Mouse (Mus musculus) hindbrain, embryonic 11.5 days (tissue): Measurements from ENCODE around the gene Olfr543. TPM values are rescaled to one million over a fixed set of nuclear protein-coding genes. Genes with fewer than 3 reads are reported as not detected.

Source experiments
- ATAC-seq: fragments of 200-750 bp; cut with Nextera tagmentation; 2 replicates; pipeline ENCODE4 v1.8.0; 2017; ENCODE audit warnings: mild to moderate bottlenecking, moderate TSS enrichment, moderate library complexity; ENCODE audit not compliant: low FRiP score
- DNase-seq: peaks from one replicate; pipeline ENCODE4 v3.0.0-alpha.2; 2015; ENCODE audit warnings: low spot score
- H3K27ac ChIP-seq: fragments of 300-500 bp; sonication (generic); 2 replicates; pipeline ENCODE4 v1.5.1; 2014; ENCODE audit warnings: mild to moderate bottlenecking, low read depth, low read length
- H3K27me3 ChIP-seq: fragments of 300-500 bp; sonication (generic); 2 replicates; pipeline ENCODE4 v1.6.1; 2014; ENCODE audit warnings: mild to moderate bottlenecking, low read length, moderate library complexity, mixed read lengths; ENCODE audit not compliant: control insufficient read depth, insufficient read depth
- H3K36me3 ChIP-seq: fragments of 300-500 bp; sonication (generic); 2 replicates; pipeline ENCODE4 v1.6.1; 2014; ENCODE audit warnings: mild to moderate bottlenecking, low read length, moderate library complexity, mixed read lengths; ENCODE audit not compliant: control insufficient read depth, insufficient read depth
- H3K4me1 ChIP-seq: fragments of 300-500 bp; sonication (generic); replicated peaks from 2 replicates; pipeline ENCODE4 v1.6.1; 2014; ENCODE audit warnings: low read length, mixed read lengths; ENCODE audit not compliant: control insufficient read depth, insufficient read depth
- H3K4me2 ChIP-seq: fragments of 300-500 bp; sonication (generic); replicated peaks from 2 replicates; pipeline ENCODE4 v1.6.1; 2014; ENCODE audit warnings: mild to moderate bottlenecking, low read depth, low read length
- H3K4me3 ChIP-seq: fragments of 300-500 bp; sonication (generic); 2 replicates; pipeline ENCODE4 v1.5.1; 2014; ENCODE audit warnings: low read depth, low read length
- H3K9ac ChIP-seq: fragments of 300-500 bp; sonication (generic); 2 replicates; pipeline ENCODE4 v1.6.1; 2014; ENCODE audit warnings: low read depth, low read length
- H3K9me3 ChIP-seq: fragments of 300-500 bp; sonication (generic); 2 replicates; pipeline ENCODE4 v1.6.1; 2016; ENCODE audit warnings: low read length; ENCODE audit not compliant: control insufficient read depth
- WGBS: fragments of 180-500 bp; shearing (Covaris S2); extraction: QIAGEN DNeasy Blood & Tissue Kit; methylation state at CpG from one replicate; pipeline ENCODE4 v1.1.7; 2014; 5-methylcytosine and 5-hydroxymethylcytosine counted together
- polyA plus RNA-seq: library from polyadenylated mRNA; unstranded; fragments of >200 nt; fragmentation: Nextera tagmentation; extraction: Ambion mirVana; gene quantifications from 2 replicates; pipeline ENCODE4 v1.2.1, GENCODE M21; 2014

Gene Olfr543
- polyA plus RNA-seq: 0.31 and 1.1 TPM in 2 replicates

GRCm38 (mm10) chr7:102481579-102481978, at the start of gene Olfr543:
Gene Olfr543, minus strand, starts transcription at chr7:102481679.
- DNase-seq (no peak), ATAC-seq (no peak)
- Histone ChIP-seq H3K36me3 (no peaks in the 10 kb centered on the region), H3K27me3 (no peaks in the 10 kb centered on the region), H3K4me3 (no peak within 1 kb of the TSS), H3K27ac (no peak within 1 kb of the TSS), H3K4me2 (no peak within 1 kb of the TSS), H3K9me3 (no peaks in the 10 kb centered on the region), H3K4me1 (no peaks in the 10 kb centered on the region), H3K9ac (no peak within 1 kb of the TSS)
- 96% methylated on average over 4 of the region's 4 CpGs for WGBS

- Histone ChIP-seq H3K4me1 (no peaks in the 10 kb centered on the region), H3K27me3 (no peaks in the 10 kb centered on the region), H3K27ac (no peak overlapping the region), H3K9me3 (no peaks in the 10 kb centered on the region), H3K4me3 (no peak overlapping the region), H3K9ac (no peak overlapping the region), H3K36me3 (no peaks in the 10 kb centered on the region), H3K4me2 (no peak overlapping the region)
- DNase-seq (no peak), ATAC-seq (no peak)
- 95% methylated on average over 1 of the region's 1 CpGs for WGBS
These were observed 47.6 kb upstream of the Olfr543 start for GRCm38 (mm10) chr7:102529052-102529451.

- Histone ChIP-seq H3K27me3 (0 out of 2 replicates have a peak, but pooled peaks cover 4% of the 10 kb centered on the region), H3K4me3 (no peak overlapping the region), H3K4me1 (no peaks in the 10 kb centered on the region), H3K4me2 (no peak overlapping the region), H3K36me3 (no peaks in the 10 kb centered on the region), H3K9me3 (no peaks in the 10 kb centered on the region), H3K27ac (no peak overlapping the region), H3K9ac (no peak overlapping the region)
- WGBS: 86% methylated on average over 2 of the region's 2 CpGs
- no peak for ATAC-seq
- no peak for DNase-seq
These were observed 35.5 kb upstream of the Olfr543 start for GRCm38 (mm10) chr7:102517051-102517335.

- no peak overlapping the region for H3K9ac ChIP-seq
- no peak for ATAC-seq
- no peak overlapping the region for H3K4me2 ChIP-seq
- H3K9me3 ChIP-seq: no peaks in the 10 kb centered on the region
- no peak overlapping the region for H3K27ac ChIP-seq
- no peaks in the 10 kb centered on the region for H3K4me1 ChIP-seq
- DNase-seq: no peak
- WGBS: 83% methylated on average over 10 of the region's 10 CpGs
- 0 out of 2 replicates have a peak, but pooled peaks cover 4% of the 10 kb centered on the region for H3K27me3 ChIP-seq
- no peaks in the 10 kb centered on the region for H3K36me3 ChIP-seq
- H3K4me3 ChIP-seq: no peak overlapping the region
These were observed 35.0 kb upstream of the Olfr543 start for GRCm38 (mm10) chr7:102516261-102517050.

- no peak for DNase-seq
- ATAC-seq: no peak
- H3K36me3 ChIP-seq: no peaks in the 10 kb centered on the region
- H3K9me3 ChIP-seq: no peaks in the 10 kb centered on the region
- H3K4me1 ChIP-seq: no peaks in the 10 kb centered on the region
- no peak overlapping the region for H3K9ac ChIP-seq
- no peak overlapping the region for H3K4me2 ChIP-seq
- H3K4me3 ChIP-seq: no peak overlapping the region
- H3K27me3 ChIP-seq: 0 out of 2 replicates have a peak, but pooled peaks cover 4% of the 10 kb centered on the region
- H3K27ac ChIP-seq: no peak overlapping the region
- 76% methylated on average over 4 of the region's 4 CpGs for WGBS
These were observed 32.7 kb upstream of the Olfr543 start for GRCm38 (mm10) chr7:102514144-102514543.

GRCm38 (mm10) chr7:102512814-102513435, 31.4 kb upstream of the Olfr543 start:
- DNase-seq: peak; percentile 95
- peak overlapping the region; percentile 48 for H3K4me3 ChIP-seq
- peak overlapping the region; percentile 95 for H3K4me2 ChIP-seq
- H3K9ac ChIP-seq: peak overlapping the region; percentile 72
- 0 out of 2 replicates have a peak, but pooled peaks cover 4% of the 10 kb centered on the region for H3K27me3 ChIP-seq
- H3K36me3 ChIP-seq: no peaks in the 10 kb centered on the region
- peak; percentile 95 for ATAC-seq
- H3K4me1 ChIP-seq: no peaks in the 10 kb centered on the region
- no peak overlapping the region for H3K27ac ChIP-seq
- WGBS: 3% methylated on average over 54 of the region's 54 CpGs
- H3K9me3 ChIP-seq: no peaks in the 10 kb centered on the region

- Histone ChIP-seq H3K36me3 (no peaks in the 10 kb centered on the region), H3K4me2 (no peak overlapping the region), H3K9me3 (no peaks in the 10 kb centered on the region), H3K27me3 (0 out of 2 replicates have a peak, but pooled peaks cover 4% of the 10 kb centered on the region), H3K4me3 (no peak overlapping the region), H3K9ac (no peak overlapping the region), H3K4me1 (no peaks in the 10 kb centered on the region), H3K27ac (no peak overlapping the region)
- no peak for DNase-seq
- 92% methylated on average over 10 of the region's 10 CpGs for WGBS
- ATAC-seq: no peak
These were observed 30.4 kb upstream of the Olfr543 start for GRCm38 (mm10) chr7:102511927-102512326.

- Histone ChIP-seq H3K4me1 (no peaks in the 10 kb centered on the region), H3K36me3 (no peaks in the 10 kb centered on the region), H3K9ac (no peak overlapping the region), H3K27me3 (0 out of 2 replicates have a peak, but pooled peaks cover 4% of the 10 kb centered on the region), H3K9me3 (no peaks in the 10 kb centered on the region), H3K27ac (no peak overlapping the region), H3K4me3 (no peak overlapping the region), H3K4me2 (no peak overlapping the region)
- WGBS: 80% methylated on average over 7 of the region's 7 CpGs
- no peak for ATAC-seq
- no peak for DNase-seq
These were observed 28.2 kb upstream of the Olfr543 start for GRCm38 (mm10) chr7:102509726-102510125.

- no peak for DNase-seq
- WGBS: 97% methylated on average over 6 of the region's 6 CpGs
- no peaks in the 10 kb centered on the region for H3K4me1 ChIP-seq
- ATAC-seq: no peak
- no peaks in the 10 kb centered on the region for H3K27me3 ChIP-seq
- no peak overlapping the region for H3K9ac ChIP-seq
- no peaks in the 10 kb centered on the region for H3K9me3 ChIP-seq
- H3K4me3 ChIP-seq: no peak overlapping the region
- H3K4me2 ChIP-seq: no peak overlapping the region
- H3K27ac ChIP-seq: no peak overlapping the region
- no peaks in the 10 kb centered on the region for H3K36me3 ChIP-seq
These were observed 27.2 kb upstream of the Olfr543 start for GRCm38 (mm10) chr7:102508666-102509065.
